Mouse (Mus musculus): ENCODE measurements at regions not wholly inside any gene's neighbourhood (a gene's known extent, or its start where the extent isn't known, plus 50 kb on each side); places are given as distances from the start of the nearest gene placed in this dataset.
"Not testable (repeated sequence)": the region's sequence is repeated elsewhere in the genome, so short reads cannot be mapped to it uniquely, and the experiment has no call there.

DNA sequence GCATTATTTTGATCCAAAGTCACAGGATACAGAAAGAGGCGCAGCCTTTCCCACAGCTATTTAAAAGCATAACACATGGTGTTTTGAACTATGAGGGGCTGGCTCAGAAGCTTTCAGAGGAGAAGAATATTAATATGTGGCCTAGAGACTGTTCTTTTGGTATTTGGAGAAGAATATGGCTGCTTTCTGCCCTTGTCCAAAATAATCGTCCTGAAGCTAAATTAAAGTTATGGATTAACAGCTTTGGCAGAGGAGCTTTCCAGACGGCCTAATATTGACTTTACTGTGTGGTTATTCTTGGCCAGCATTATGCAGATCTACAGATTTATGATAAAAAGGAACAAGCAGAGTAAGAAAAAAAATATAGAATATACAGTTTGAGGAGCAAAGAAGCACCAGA lies 222.4 kb upstream of the Tmprss15 start:
- in situ Hi-C loops (cut with MboI, MseI) = no loop called here

DNA sequence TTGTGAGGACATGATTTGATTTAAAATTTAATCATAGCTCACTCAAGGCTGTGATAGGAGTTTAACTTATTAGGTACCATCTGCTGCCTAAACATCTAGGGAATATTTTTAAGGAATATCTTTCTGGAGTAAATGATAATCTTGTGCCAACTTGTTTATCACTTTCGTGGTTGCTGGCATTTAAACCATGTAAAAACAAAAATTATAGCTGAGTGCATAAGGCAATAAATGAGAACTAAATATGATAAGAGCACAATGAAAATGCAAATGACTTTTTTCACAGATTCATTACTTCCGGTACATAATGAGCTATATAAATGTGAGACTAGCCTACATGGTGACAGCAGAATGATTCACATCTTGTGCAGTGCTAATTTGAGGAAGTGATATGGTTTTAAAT lies 221.8 kb upstream of the Tmprss15 start:
- in situ Hi-C loops (cut with MboI, MseI) = no loop called here

GRCm38 (mm10) chr16:79308541-79308940 lies 217.6 kb upstream of the Tmprss15 start:
- in situ Hi-C loops (cut with MboI, MseI) = no loop called here

- in situ Hi-C loops (cut with MboI, MseI) = not testable (repeated sequence)
Observed at GRCm38 (mm10) chr16:79296621-79297020, 205.7 kb upstream of the Tmprss15 start.

GRCm38 (mm10) chr16:79279006-79279405 lies 188.1 kb upstream of the Tmprss15 start:
- in situ Hi-C loops (cut with MboI, MseI) = no loop called here

DNA sequence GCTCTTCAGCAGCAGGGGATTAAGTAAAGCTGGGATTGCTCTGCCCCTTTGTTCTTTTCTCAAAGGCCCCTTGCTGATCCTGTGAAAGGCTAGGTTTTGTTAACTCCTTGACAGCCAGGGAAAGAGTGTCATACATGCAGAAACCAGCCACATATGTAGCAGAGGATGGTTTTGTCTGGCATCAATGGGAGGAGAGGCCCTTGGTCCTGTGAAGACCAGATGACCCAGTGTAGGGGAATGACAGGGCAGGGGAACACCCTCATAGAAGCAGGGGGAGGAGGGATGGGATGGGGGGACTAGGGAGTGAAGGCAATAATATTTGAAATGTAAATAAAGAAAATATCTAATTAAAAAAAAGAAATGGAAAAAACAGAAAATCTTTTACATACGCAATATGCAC lies 165.6 kb upstream of the Tmprss15 start:
- in situ Hi-C loops (cut with MboI, MseI) = no loop called here

GRCm38 (mm10) chr16:79256084-79256483 lies 165.2 kb upstream of the Tmprss15 start:
- in situ Hi-C loops (cut with MboI, MseI) = no loop called here

GRCm38 (mm10) chr16:79240857-79241491 lies 150.1 kb upstream of the Tmprss15 start:
- in situ Hi-C loops (cut with MboI, MseI) = no loop called here

DNA sequence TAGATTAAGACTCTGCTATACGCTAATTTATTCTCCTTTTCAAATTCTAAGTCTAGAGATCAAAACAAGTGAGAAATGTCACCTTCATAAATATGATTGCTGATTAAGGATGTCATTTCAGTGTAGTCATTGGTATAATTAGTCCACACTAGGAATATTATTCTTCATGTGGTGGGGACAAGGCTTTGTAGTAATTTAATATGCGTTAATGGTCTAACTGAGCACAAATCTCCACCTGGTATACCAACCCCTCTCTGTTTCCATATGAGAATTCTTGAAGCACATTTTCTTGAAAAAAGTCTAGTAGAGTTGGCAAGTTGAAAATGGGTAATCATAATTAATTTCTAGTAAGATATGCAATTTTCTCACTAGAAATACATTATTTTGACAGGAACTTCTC lies 149.3 kb upstream of the Tmprss15 start:
- in situ Hi-C loops (cut with MboI, MseI) = no loop called here

GRCm38 (mm10) chr16:79191196-79191595 lies 100.3 kb upstream of the Tmprss15 start:
- in situ Hi-C loops (cut with MboI, MseI) = no loop called here

DNA sequence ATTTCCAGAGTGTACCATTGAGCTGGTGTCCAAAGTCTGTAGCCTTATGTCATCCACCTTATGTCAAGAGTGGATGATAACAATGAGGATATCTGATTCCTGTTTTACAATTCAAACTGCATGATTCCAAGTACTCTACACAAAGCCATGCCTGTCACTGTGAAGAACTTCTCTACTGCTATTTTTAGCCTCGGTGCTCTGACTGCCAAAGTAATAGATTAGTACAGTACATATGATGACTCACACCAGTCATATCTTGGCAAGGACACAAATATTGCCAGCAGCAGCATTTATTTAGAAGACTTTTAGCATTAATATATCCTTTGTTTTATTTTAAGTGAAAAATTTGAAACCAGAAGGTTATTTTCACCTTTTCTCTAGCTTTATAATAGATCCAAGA lies 95.6 kb upstream of the Tmprss15 start:
- in situ Hi-C loops (cut with MboI, MseI) = no loop called here

- in situ Hi-C loops (cut with MboI, MseI) = no loop called here
Observed at GRCm38 (mm10) chr16:79182474-79182873, 91.6 kb upstream of the Tmprss15 start.

DNA sequence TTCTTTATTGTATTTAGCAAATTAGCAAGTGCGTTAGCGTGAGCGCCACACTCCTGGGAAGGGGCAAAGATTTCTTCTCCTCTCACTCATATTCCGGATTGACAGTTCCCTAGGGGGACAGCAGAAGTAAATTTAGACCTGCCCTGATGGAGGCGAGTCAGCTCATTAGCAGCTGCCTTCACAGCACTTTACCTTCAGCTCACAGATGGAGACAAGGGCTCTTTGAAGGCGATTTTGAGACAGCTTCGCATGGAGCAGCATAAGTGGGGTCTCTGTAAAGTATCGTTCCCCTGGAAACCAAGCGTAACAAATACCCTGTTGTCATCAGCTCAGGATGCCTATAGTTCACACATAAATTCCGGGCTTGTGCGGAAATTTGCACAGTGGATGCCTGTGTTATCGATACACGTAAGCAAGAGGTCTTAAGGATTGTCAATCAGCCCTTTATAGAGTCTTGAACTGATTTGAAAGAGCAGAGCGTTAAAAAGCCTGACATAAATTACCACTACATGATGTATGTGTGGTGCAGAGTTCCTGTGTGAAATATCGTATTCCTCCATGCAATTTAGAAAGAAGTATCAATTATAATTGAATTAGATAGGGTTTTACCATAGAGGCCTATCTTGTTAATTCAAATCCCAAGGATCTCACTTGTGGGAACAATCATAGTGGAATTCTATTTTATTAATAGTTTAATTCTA lies 86.6 kb upstream of the Tmprss15 start:
- in situ Hi-C loops (cut with MboI, MseI) = no loop called here

- in situ Hi-C loops (cut with MboI, MseI) = no loop called here
Observed at GRCm38 (mm10) chr16:79176832-79177243, 85.9 kb upstream of the Tmprss15 start.

DNA sequence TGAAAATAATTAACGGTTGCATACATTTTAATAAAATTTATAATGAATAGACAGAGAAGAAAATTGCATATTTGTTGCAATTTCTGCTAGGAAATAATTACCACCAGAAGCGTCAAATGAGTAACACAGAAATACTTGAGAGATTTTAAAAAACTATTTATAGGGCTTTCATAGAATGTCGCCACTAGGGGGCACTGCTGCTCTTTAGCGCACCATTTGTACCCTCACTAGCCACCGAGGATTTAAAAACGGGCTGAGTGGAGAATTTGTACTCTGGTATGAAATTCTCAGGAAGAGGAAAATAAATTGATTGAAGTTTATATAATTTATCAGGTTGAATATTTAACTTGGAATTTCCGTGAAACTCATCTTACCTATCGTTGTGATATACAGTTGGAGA lies 77.3 kb upstream of the Tmprss15 start:
- in situ Hi-C loops (cut with MboI, MseI) = no loop called here

- in situ Hi-C loops (cut with MboI, MseI) = no loop called here
Observed at GRCm38 (mm10) chr16:79142813-79143212, 51.9 kb upstream of the Tmprss15 start.

Data from T-helper 17 cell (primary cell).